Mouse (Mus musculus) mammary gland, adult 2 months (tissue): ENCODE data around the gene Lrfn2. TPM values are rescaled to one million over a fixed set of nuclear protein-coding genes. Genes with fewer than 3 reads are reported as not detected.

ENCODE experiments used
- polyA plus RNA-seq: library from polyadenylated mRNA; depleted of rRNA; stranded (reverse); fragments of >200 nt; gene quantifications from 2 replicates; pipeline ENCODE4 v1.2.3, GENCODE M21; 2012; ENCODE audit warnings: low replicate concordance; rRNA removed

Lrfn2 gene
- 0.78 and 0.82 TPM in 2 replicates for polyA plus RNA-seq

GRCm38 (mm10) chr17:48931621-48932405 is at the start of gene Lrfn2:
TSS of gene Lrfn2 (plus strand) at chr17:48932379.

